Mouse (Mus musculus) 3T3-L1 (cell line): ENCODE measurements around the gene Dock6.
"Not testable (repeated sequence)": the region's sequence is repeated elsewhere in the genome, so short reads cannot be mapped to it uniquely, and the experiment has no call there.

Experiments used
- DNase-seq: peaks from one replicate; pipeline ENCODE4 v3.0.0-alpha.2; 2015; ENCODE audit warnings: low read depth, low spot score

The Dock6 gene

GRCm38 (mm10) chr9:21808561-21808960, 43.9 kb downstream of the Dock6 start:
- DNase-seq, result peak; percentile 39

- no peak for DNase-seq
Measured at GRCm38 (mm10) chr9:21806976-21807375, 45.5 kb downstream of the Dock6 start.

GRCm38 (mm10) chr9:21806363-21806762, 46.1 kb downstream of the Dock6 start:
- DNase-seq, result no peak

- DNase-seq, result peak; percentile 97
Measured at GRCm38 (mm10) chr9:21803986-21804644, 48.3 kb downstream of the Dock6 start.

- DNase-seq, result no peak
Measured at GRCm38 (mm10) chr9:21801591-21801990, 50.8 kb downstream of the Dock6 start.

- no peak for DNase-seq
Measured at GRCm38 (mm10) chr9:21801121-21801520, 51.3 kb downstream of the Dock6 start.

- no peak for DNase-seq
Measured at GRCm38 (mm10) chr9:21799010-21799350, 53.5 kb downstream of the Dock6 start.

GRCm38 (mm10) chr9:21798345-21799009, 54.0 kb downstream of the Dock6 start, which contains the start of gene Kank2:
Gene Kank2, minus strand, starts transcription at chr9:21798744.
- peak; percentile 70 for DNase-seq

- DNase-seq, result peak; percentile 61
Measured at GRCm38 (mm10) chr9:21797921-21798344, 54.5 kb downstream of the Dock6 start.

- no peak for DNase-seq
Measured at GRCm38 (mm10) chr9:21796919-21797318, 55.5 kb downstream of the Dock6 start.

- peak; percentile 31 for DNase-seq
Measured at GRCm38 (mm10) chr9:21796259-21796658, 56.2 kb downstream of the Dock6 start.

- DNase-seq, result no peak
Measured at GRCm38 (mm10) chr9:21795579-21795978, 56.9 kb downstream of the Dock6 start.

- no peak for DNase-seq
Measured at GRCm38 (mm10) chr9:21794925-21795324, 57.5 kb downstream of the Dock6 start.

- DNase-seq, result no peak
Measured at GRCm38 (mm10) chr9:21794344-21794834, 58.0 kb downstream of the Dock6 start.

GRCm38 (mm10) chr9:21793507-21793906, 58.9 kb downstream of the Dock6 start:
- not testable (repeated sequence) for DNase-seq

- DNase-seq, result peak; percentile 74
Measured at GRCm38 (mm10) chr9:21792644-21793043, 59.8 kb downstream of the Dock6 start.

GRCm38 (mm10) chr9:21791861-21792260, 60.6 kb downstream of the Dock6 start:
- DNase-seq, result peak; percentile 97

- no peak for DNase-seq
Measured at GRCm38 (mm10) chr9:21788234-21788633, 64.2 kb downstream of the Dock6 start.

- DNase-seq, result no peak
Measured at GRCm38 (mm10) chr9:21787654-21788053, 64.8 kb downstream of the Dock6 start.

GRCm38 (mm10) chr9:21786906-21787305, 65.5 kb downstream of the Dock6 start:
- DNase-seq, result peak; percentile 70

- DNase-seq, result not testable (repeated sequence)
Measured at GRCm38 (mm10) chr9:21786309-21786708, 66.1 kb downstream of the Dock6 start.

GRCm38 (mm10) chr9:21784517-21785307, 67.7 kb downstream of the Dock6 start:
- no peak for DNase-seq
